Mouse (Mus musculus): ENCODE results near the gene Slc24a4. TPM values are rescaled to one million over a fixed set of nuclear protein-coding genes. Genes with fewer than 3 reads are reported as not detected.

The Slc24a4 gene
- polyA plus RNA-seq, 1 experiment from 2014 or later, result 0.26 TPM

DNA sequence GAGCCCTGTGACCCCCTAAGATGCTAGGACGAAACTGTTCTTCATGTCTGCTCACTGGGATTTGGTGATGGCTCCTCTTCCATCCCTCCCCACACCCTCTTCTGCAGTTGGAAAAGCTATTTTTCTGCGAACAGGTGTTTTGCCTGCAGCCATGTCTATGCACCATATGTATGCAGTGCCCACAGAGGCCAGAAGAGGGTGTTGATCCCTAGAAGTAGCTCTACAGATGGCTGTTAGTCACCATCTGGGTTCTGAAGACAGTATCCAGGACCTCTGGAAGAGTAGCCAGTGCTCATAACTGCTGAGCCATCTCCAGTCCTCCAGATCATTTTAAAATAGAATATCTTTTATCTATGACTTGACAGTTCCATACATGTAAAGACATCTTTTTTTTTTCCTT lies 20.2 kb downstream of the Slc24a4 start:
- no peak for DNase-seq (ENCODE audit: low spot score, missing footprints)
- H3K4me3 ChIP-seq (ENCODE audit: low read depth, low read length), result no peak overlapping the region
- H3K36me3 ChIP-seq (ENCODE audit: control insufficient read depth, insufficient read depth, low read length), result no peaks in the 10 kb centered on the region
- no peaks in the 10 kb centered on the region for H3K4me1 ChIP-seq (ENCODE audit: control insufficient read depth, insufficient read depth, low read length)
- no peak overlapping the region for H3K4me2 ChIP-seq
- no peak overlapping the region for H3K9ac ChIP-seq (ENCODE audit: low read length)
- WGBS, result 81% methylated on average over 2 of the region's 2 CpGs
- ATAC-seq (ENCODE audit: low FRiP score), result no peak
- H3K27me3 ChIP-seq (ENCODE audit: control insufficient read depth, insufficient read depth, low read length), result no peaks in the 10 kb centered on the region
- no peak overlapping the region for H3K27ac ChIP-seq (ENCODE audit: low read depth, low read length)
- H3K9me3 ChIP-seq (ENCODE audit: control insufficient read depth, low read length), result no peaks in the 10 kb centered on the region

DNA sequence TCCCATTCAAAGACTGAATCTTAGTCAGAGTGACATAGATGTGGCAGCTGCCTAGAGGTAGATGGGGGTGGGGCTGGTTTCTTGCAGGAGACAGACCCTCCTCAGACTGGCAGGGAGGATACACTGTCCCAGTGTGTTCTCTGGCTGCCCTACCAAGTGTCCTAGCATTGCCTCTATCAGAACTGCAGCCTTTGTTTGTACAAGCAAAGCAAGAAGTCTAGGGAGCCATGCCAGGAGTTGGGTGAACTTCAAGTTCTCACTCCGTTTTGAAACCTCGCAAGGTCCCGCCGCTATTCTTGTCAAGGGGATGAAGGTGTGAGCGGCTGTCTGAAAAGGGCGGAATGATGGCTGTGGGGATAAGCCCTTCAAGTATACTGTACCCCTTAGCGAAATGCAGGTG lies 22.7 kb downstream of the Slc24a4 start:
- Histone ChIP-seq H3K9ac (ENCODE audit: low read length) (no peak overlapping the region), H3K4me1 (ENCODE audit: control insufficient read depth, insufficient read depth, low read length) (no peaks in the 10 kb centered on the region), H3K4me3 (ENCODE audit: low read depth, low read length) (no peak overlapping the region), H3K4me2 (no peak overlapping the region), H3K9me3 (ENCODE audit: control insufficient read depth, low read length) (no peaks in the 10 kb centered on the region), H3K36me3 (ENCODE audit: control insufficient read depth, insufficient read depth, low read length) (no peaks in the 10 kb centered on the region), H3K27me3 (ENCODE audit: control insufficient read depth, insufficient read depth, low read length) (no peaks in the 10 kb centered on the region), H3K27ac (ENCODE audit: low read depth, low read length) (no peak overlapping the region)
- 87% methylated on average over 7 of the region's 7 CpGs for WGBS
- ATAC-seq (ENCODE audit: low FRiP score), result no peak
- no peak for DNase-seq (ENCODE audit: low spot score, missing footprints)

DNA sequence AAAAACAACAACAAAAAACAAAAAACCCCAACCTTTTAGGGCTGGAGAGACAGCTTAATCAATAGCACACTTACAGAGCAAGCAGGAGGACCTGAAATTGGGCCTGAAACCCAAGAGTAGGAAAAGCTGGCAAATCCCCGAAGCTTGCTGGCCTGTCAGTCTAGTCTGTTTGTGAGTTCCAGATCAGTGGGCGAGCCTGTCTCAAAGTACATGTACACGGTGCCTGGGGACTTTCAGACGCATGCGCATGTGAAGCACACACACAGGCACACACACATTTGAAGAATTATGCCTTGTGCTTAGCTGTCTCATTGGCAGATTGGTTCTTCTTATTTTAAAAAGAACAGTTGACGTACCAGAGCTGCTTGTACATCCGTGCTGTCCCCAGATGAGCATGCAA lies 25.3 kb downstream of the Slc24a4 start:
- no peak for ATAC-seq (ENCODE audit: low FRiP score)
- Histone ChIP-seq H3K4me2 (no peak overlapping the region), H3K9ac (ENCODE audit: low read length) (no peak overlapping the region), H3K9me3 (ENCODE audit: control insufficient read depth, low read length) (no peaks in the 10 kb centered on the region), H3K4me1 (ENCODE audit: control insufficient read depth, insufficient read depth, low read length) (no peaks in the 10 kb centered on the region), H3K4me3 (ENCODE audit: low read depth, low read length) (no peak overlapping the region), H3K27me3 (ENCODE audit: control insufficient read depth, insufficient read depth, low read length) (no peaks in the 10 kb centered on the region), H3K27ac (ENCODE audit: low read depth, low read length) (no peak overlapping the region), H3K36me3 (ENCODE audit: control insufficient read depth, insufficient read depth, low read length) (no peaks in the 10 kb centered on the region)
- 89% methylated on average over 7 of the region's 7 CpGs for WGBS
- no peak for DNase-seq (ENCODE audit: low spot score, missing footprints)

DNA sequence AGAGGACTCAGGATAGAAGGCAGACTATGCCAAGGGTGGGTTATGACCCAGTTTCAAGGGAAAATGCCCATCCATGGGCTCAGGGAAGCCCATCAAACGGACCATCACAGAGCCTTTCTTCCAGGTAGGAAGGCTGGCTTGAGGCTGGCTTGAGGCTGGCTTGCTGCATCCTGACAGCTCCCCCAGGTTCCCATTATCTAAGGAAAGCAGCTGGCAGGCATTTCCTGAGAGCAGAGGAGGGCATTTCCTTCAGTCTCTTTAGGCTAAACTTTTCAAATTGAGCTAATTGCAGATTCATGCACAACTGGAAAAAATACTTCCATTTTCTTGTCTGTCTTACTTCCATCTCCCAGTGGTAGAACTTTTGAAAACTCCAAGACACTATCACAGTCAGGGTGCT lies 26.3 kb downstream of the Slc24a4 start:
- no peak overlapping the region for H3K27ac ChIP-seq (ENCODE audit: low read depth, low read length)
- no peaks in the 10 kb centered on the region for H3K9me3 ChIP-seq (ENCODE audit: control insufficient read depth, low read length)
- 47% methylated on average over 1 of the region's 1 CpGs for WGBS
- DNase-seq (ENCODE audit: low spot score, missing footprints) (no peak), ATAC-seq (ENCODE audit: low FRiP score) (no peak)
- no peak overlapping the region for H3K4me3 ChIP-seq (ENCODE audit: low read depth, low read length)
- H3K4me1 ChIP-seq (ENCODE audit: control insufficient read depth, insufficient read depth, low read length), result no peaks in the 10 kb centered on the region
- H3K36me3 ChIP-seq (ENCODE audit: control insufficient read depth, insufficient read depth, low read length), result no peaks in the 10 kb centered on the region
- H3K27me3 ChIP-seq (ENCODE audit: control insufficient read depth, insufficient read depth, low read length), result no peaks in the 10 kb centered on the region
- H3K4me2 ChIP-seq, result no peak overlapping the region
- H3K9ac ChIP-seq (ENCODE audit: low read length), result no peak overlapping the region

DNA sequence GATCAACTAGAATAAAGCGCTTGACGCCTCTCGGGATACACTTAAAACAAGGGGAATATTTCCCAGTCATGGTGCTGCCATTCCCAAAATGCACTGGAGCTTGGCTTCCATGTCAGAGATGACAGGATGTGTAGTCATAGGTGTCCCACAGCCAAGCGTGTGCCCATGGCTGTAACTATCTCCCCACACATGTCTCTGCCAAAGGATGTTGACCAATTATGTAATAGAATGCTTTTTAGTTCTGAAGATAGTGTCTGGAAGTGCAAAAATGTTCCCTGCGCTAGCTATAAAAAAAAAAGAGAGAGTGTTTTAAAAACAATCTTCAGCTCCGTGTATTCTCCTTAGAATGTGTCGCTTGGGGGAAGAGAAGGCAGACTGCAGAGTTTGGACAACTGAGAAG lies 36.1 kb downstream of the Slc24a4 start:
- Histone ChIP-seq H3K4me3 (ENCODE audit: low read depth, low read length) (no peak overlapping the region), H3K9ac (ENCODE audit: low read length) (no peak overlapping the region), H3K9me3 (ENCODE audit: control insufficient read depth, low read length) (no peaks in the 10 kb centered on the region), H3K27ac (ENCODE audit: low read depth, low read length) (no peak overlapping the region), H3K4me2 (no peak overlapping the region), H3K27me3 (ENCODE audit: control insufficient read depth, insufficient read depth, low read length) (no peaks in the 10 kb centered on the region), H3K4me1 (ENCODE audit: control insufficient read depth, insufficient read depth, low read length) (no peaks in the 10 kb centered on the region), H3K36me3 (ENCODE audit: control insufficient read depth, insufficient read depth, low read length) (no peaks in the 10 kb centered on the region)
- DNase-seq (ENCODE audit: low spot score, missing footprints), result no peak
- WGBS, result 90% methylated on average over 7 of the region's 7 CpGs
- no peak for ATAC-seq (ENCODE audit: low FRiP score)

DNA sequence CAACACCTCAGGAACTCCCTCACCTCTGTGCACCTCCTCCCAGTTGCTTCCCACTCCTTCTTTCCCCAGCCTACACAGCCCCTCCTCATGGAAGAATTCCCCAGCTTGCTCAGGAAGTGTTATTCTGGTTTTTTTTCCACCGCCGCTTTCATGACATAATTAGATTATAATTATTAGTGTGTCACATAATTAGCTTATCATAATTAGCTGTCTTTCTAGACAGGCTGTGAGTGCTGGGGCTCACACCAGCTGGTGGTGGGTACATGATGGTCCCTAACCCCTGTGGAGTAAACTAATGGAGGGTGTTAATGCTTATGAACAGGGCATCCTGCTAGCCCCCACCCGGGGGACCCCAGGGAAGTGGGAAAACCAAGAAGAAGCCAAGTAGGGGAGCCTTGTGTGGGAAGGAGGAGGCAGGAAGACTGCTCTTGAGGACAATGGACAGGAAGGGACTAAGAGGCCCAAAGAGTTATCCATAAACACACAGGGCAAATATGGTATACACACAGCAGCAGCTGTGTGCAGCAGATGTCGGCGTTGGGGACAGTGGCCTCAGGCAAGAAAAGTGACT lies 38.2 kb downstream of the Slc24a4 start:
- WGBS, result 79% methylated on average over 5 of the region's 5 CpGs
- Histone ChIP-seq H3K27me3 (ENCODE audit: control insufficient read depth, insufficient read depth, low read length) (no peaks in the 10 kb centered on the region), H3K4me1 (ENCODE audit: control insufficient read depth, insufficient read depth, low read length) (no peaks in the 10 kb centered on the region), H3K36me3 (ENCODE audit: control insufficient read depth, insufficient read depth, low read length) (no peaks in the 10 kb centered on the region), H3K9ac (ENCODE audit: low read length) (no peak overlapping the region), H3K9me3 (ENCODE audit: control insufficient read depth, low read length) (no peaks in the 10 kb centered on the region), H3K4me3 (ENCODE audit: low read depth, low read length) (no peak overlapping the region), H3K4me2 (no peak overlapping the region), H3K27ac (ENCODE audit: low read depth, low read length) (no peak overlapping the region)
- DNase-seq (ENCODE audit: low spot score, missing footprints) (peak; percentile 81), ATAC-seq (ENCODE audit: low FRiP score) (0 out of 2 replicates have a peak, but pooled peaks have one; percentile 30)

DNA sequence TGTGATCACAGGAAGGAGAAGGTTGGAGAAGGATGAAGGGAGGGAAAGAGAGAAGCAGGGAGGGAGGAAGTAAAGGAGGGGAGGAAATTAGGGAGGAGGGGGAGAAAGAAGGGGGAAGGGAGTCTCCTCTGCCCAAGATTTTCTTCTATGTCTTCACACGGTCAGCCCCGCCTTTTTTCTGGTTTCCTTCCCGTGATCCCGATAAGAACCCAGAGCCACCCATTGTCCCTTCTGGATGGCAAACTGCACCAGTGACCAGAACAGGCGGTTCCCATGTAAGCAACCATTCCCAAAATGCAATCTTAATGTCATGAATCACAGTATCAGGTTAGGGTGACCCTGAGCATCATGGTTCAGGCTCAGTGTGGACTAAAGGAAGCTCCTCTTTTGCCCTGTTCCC lies 38.8 kb downstream of the Slc24a4 start:
- Histone ChIP-seq H3K27ac (ENCODE audit: low read depth, low read length) (no peak overlapping the region), H3K27me3 (ENCODE audit: control insufficient read depth, insufficient read depth, low read length) (no peaks in the 10 kb centered on the region), H3K36me3 (ENCODE audit: control insufficient read depth, insufficient read depth, low read length) (no peaks in the 10 kb centered on the region), H3K4me1 (ENCODE audit: control insufficient read depth, insufficient read depth, low read length) (no peaks in the 10 kb centered on the region), H3K4me2 (no peak overlapping the region), H3K9ac (ENCODE audit: low read length) (no peak overlapping the region), H3K9me3 (ENCODE audit: control insufficient read depth, low read length) (no peaks in the 10 kb centered on the region), H3K4me3 (ENCODE audit: low read depth, low read length) (no peak overlapping the region)
- WGBS, result 79% methylated on average over 5 of the region's 5 CpGs
- DNase-seq (ENCODE audit: low spot score, missing footprints) (peak; percentile 78), ATAC-seq (ENCODE audit: low FRiP score) (no peak)

DNA sequence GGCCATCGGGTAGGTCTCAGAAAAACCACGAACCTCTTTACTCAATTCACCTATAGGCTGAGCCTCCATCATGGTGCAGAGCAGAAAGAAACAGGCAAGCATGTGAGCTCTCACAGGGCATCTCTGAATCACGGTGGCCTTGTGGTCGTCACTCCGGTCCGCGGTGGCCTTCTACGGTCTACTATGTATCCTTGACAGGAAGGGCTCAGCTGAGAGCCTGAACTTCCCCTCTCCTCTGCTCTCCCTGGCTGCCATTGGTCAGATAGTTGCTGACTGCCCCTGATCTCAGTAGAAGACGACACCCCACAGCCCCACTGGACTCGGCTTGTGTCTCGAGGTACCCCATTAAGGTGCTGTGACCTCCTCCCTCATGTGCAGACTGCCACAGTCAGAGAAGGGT lies 44.2 kb downstream of the Slc24a4 start:
- H3K4me3 ChIP-seq (ENCODE audit: low read depth, low read length), result no peak overlapping the region
- ATAC-seq (ENCODE audit: low FRiP score), result no peak
- H3K4me2 ChIP-seq, result no peak overlapping the region
- H3K27ac ChIP-seq (ENCODE audit: low read depth, low read length), result no peak overlapping the region
- no peak overlapping the region for H3K9ac ChIP-seq (ENCODE audit: low read length)
- H3K4me1 ChIP-seq (ENCODE audit: control insufficient read depth, insufficient read depth, low read length), result no peaks in the 10 kb centered on the region
- peak; percentile 65 for DNase-seq (ENCODE audit: low spot score, missing footprints)
- 86% methylated on average over 11 of the region's 11 CpGs for WGBS
- no peaks in the 10 kb centered on the region for H3K9me3 ChIP-seq (ENCODE audit: control insufficient read depth, low read length)
- H3K36me3 ChIP-seq (ENCODE audit: control insufficient read depth, insufficient read depth, low read length), result no peaks in the 10 kb centered on the region
- no peaks in the 10 kb centered on the region for H3K27me3 ChIP-seq (ENCODE audit: control insufficient read depth, insufficient read depth, low read length)

DNA sequence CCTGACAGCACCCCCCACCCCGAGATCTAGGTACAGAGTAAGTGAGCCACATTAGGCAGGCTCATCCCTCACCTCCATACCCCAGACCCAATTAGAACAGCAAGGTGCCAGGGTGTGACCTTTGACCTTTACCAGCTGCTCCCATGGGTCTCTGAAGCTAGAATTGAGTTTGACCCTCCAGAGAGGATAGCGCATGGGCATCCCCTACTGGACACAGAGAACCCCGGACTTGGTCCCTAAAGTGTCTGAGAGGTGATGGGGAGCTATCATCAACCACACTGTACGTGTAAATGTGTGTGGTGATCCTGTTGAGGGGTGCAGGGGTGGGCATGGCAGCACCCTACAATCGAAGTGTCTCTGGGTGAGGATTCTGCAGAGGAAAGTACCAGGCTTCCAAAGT lies 44.8 kb downstream of the Slc24a4 start:
- 83% methylated on average over 5 of the region's 5 CpGs for WGBS
- H3K9ac ChIP-seq (ENCODE audit: low read length), result no peak overlapping the region
- no peaks in the 10 kb centered on the region for H3K4me1 ChIP-seq (ENCODE audit: control insufficient read depth, insufficient read depth, low read length)
- no peaks in the 10 kb centered on the region for H3K9me3 ChIP-seq (ENCODE audit: control insufficient read depth, low read length)
- no peak overlapping the region for H3K27ac ChIP-seq (ENCODE audit: low read depth, low read length)
- no peaks in the 10 kb centered on the region for H3K36me3 ChIP-seq (ENCODE audit: control insufficient read depth, insufficient read depth, low read length)
- ATAC-seq (ENCODE audit: low FRiP score) (no peak), DNase-seq (ENCODE audit: low spot score, missing footprints) (no peak)
- no peaks in the 10 kb centered on the region for H3K27me3 ChIP-seq (ENCODE audit: control insufficient read depth, insufficient read depth, low read length)
- H3K4me2 ChIP-seq, result no peak overlapping the region
- no peak overlapping the region for H3K4me3 ChIP-seq (ENCODE audit: low read depth, low read length)
